Mouse (Mus musculus) lung, adult 2 months (tissue): Measurements from ENCODE around the gene Pnpla2.

ENCODE experiments used
- CTCF ChIP-seq: fragments of 200-500 bp; IDR thresholded peaks from 2 replicates; pipeline ENCODE4 v1.5.1; 2011; ENCODE audit warnings: mild to moderate bottlenecking, low read length, control low read depth; ENCODE audit not compliant: insufficient read depth
- POLR2A ChIP-seq: fragments of 200-500 bp; IDR thresholded peaks from 2 replicates; pipeline ENCODE4 v1.6.1; 2011; ENCODE audit warnings: low read depth, mild to moderate bottlenecking, control low read depth, low read length, borderline replicate concordance; ENCODE audit errors: extremely low read depth

GRCm38 (mm10) chr7:141492738-141493137 lies 37.7 kb downstream of the Pnpla2 start:
- TF ChIP-seq CTCF (no peak), POLR2A (no peak)
